ENCODE assay signal across 10 mouse cellular contexts in genomic region chr17:5690746-5691535, GRCm38 (mm10).
DNase-seq lines count a peak whose midpoint lies in the region; ATAC-seq and TF ChIP-seq lines count a peak whose summit lies in the region.
"Had no signal": no experiment of that assay in that cellular context is flagged by ENCODE, and none has a peak within 500 bp of the region (broad histone marks: within the 10 kb centered on the region; RNA-seq: fewer than 3 reads in every experiment).

No protein-coding gene starts in this region.

- no peak for ATAC-seq in midbrain, postnatal 0 days (ENCODE audit: low FRiP score)
- no peak for ATAC-seq in midbrain, embryonic 13.5 days
- ATAC-seq in granulocyte monocyte progenitor cell, adult 5-6 weeks (replicated peaks; ENCODE audit: poor library complexity, severe bottlenecking) = peak; percentile 81
- ATAC-seq: midbrain, embryonic 15.5 days had no signal

- no peaks in the 10 kb centered on the region for H3K27me3 ChIP-seq in midbrain, postnatal 0 days (ENCODE audit: insufficient read depth, low read length)
- H3K27me3 ChIP-seq in midbrain, embryonic 13.5 days = no peaks in the 10 kb centered on the region
- H3K27me3 ChIP-seq: hindbrain, embryonic 15.5 days; midbrain, embryonic 15.5 days had no signal

- H3K9me3 ChIP-seq in midbrain, postnatal 0 days (ENCODE audit: low read length) = no peaks in the 10 kb centered on the region
- H3K9me3 ChIP-seq in midbrain, embryonic 13.5 days = no peaks in the 10 kb centered on the region
- H3K9me3 ChIP-seq: hindbrain, embryonic 15.5 days; midbrain, embryonic 15.5 days had no signal

- no peak overlapping the region for H3K27ac ChIP-seq in gastrocnemius, adult 2 months
- no peak overlapping the region for H3K27ac ChIP-seq in midbrain, postnatal 0 days (ENCODE audit: low read depth, low read length)
- no peak overlapping the region for H3K27ac ChIP-seq in midbrain, embryonic 13.5 days
- H3K27ac ChIP-seq: hindbrain, embryonic 15.5 days; midbrain, embryonic 15.5 days had no signal

- intact Hi-C loops in gastrocnemius, adult 2 months (cut with DNase I) = no loop called here

- H3K4me1 ChIP-seq in midbrain, postnatal 0 days (ENCODE audit: insufficient read depth, low read length) = no peaks in the 10 kb centered on the region
- no peaks in the 10 kb centered on the region for H3K4me1 ChIP-seq in midbrain, embryonic 13.5 days (replicated peaks)
- H3K4me1 ChIP-seq: hindbrain, embryonic 15.5 days; midbrain, embryonic 15.5 days had no signal

- DNase-seq in gastrocnemius, adult 2 months = no peak
- no peak for DNase-seq in gastrocnemius, adult 18-20 months (ENCODE audit: low spot score)
- no peak for DNase-seq in midbrain, postnatal 0 days (ENCODE audit: low spot score)
- peak; percentile 38 for DNase-seq in testis, postnatal 10 days (ENCODE audit: low spot score)
- no peak for DNase-seq in ovary, adult 18-20 months (ENCODE audit: low spot score)
- no peak for DNase-seq in embryo, embryonic 9.5 days (ENCODE audit: extremely low spot score)

- H3K4me2 ChIP-seq in midbrain, postnatal 0 days (ENCODE audit: low read depth, low read length, poor library complexity, severe bottlenecking) = no peak overlapping the region
- H3K4me2 ChIP-seq in midbrain, embryonic 13.5 days (replicated peaks) = no peak overlapping the region
- H3K4me2 ChIP-seq: hindbrain, embryonic 15.5 days; midbrain, embryonic 15.5 days had no signal

- no peaks in the 10 kb centered on the region for H3K36me3 ChIP-seq in midbrain, postnatal 0 days (ENCODE audit: insufficient read depth, low read length)
- H3K36me3 ChIP-seq in midbrain, embryonic 13.5 days = no peaks in the 10 kb centered on the region
- H3K36me3 ChIP-seq: hindbrain, embryonic 15.5 days; midbrain, embryonic 15.5 days had no signal

- no peak overlapping the region for H3K9ac ChIP-seq in midbrain, postnatal 0 days (replicated peaks; ENCODE audit: low read length, poor library complexity, severe bottlenecking)
- H3K9ac ChIP-seq in midbrain, embryonic 13.5 days (replicated peaks) = no peak overlapping the region
- H3K9ac ChIP-seq: hindbrain, embryonic 15.5 days; midbrain, embryonic 15.5 days had no signal

- H3K4me3 ChIP-seq in gastrocnemius, adult 2 months = no peak overlapping the region
- no peak overlapping the region for H3K4me3 ChIP-seq in midbrain, postnatal 0 days (ENCODE audit: low read depth, low read length)
- no peak overlapping the region for H3K4me3 ChIP-seq in midbrain, embryonic 13.5 days (replicated peaks)
- H3K4me3 ChIP-seq: hindbrain, embryonic 15.5 days; midbrain, embryonic 15.5 days had no signal

- WGBS in midbrain, postnatal 0 days = 87% methylated on average over 8 of the region's 8 CpGs
- WGBS in midbrain, embryonic 13.5 days = 87% methylated on average over 8 of the region's 8 CpGs

- TF ChIP-seq CTCF in gastrocnemius, adult 2 months (IDR thresholded peaks at IDR 0.05) = peak; percentile 41; the same call in 1 of the 2 replicates
- TF ChIP-seq CTCF in midbrain, postnatal 0 days (IDR thresholded peaks at IDR 0.05) = peak; percentile 18; the same call in 1 of the 2 replicates
